Mouse (Mus musculus): ENCODE results near the gene Barx1. TPM values are rescaled to one million over a fixed set of nuclear protein-coding genes. Genes with fewer than 3 reads are reported as not detected.

Gene Barx1
- polyA plus RNA-seq, 1 experiment from 2014 or later = not detected

GRCm38 (mm10) chr13:48659254-48660220 is 3.3 kb upstream of the Barx1 start:
- ChIA-PET POLR2A (no interaction called here), CTCF (no interaction called here)
- DNase-seq (ENCODE audit: low read depth, low spot score) = no peak
- ATAC-seq = no peak
- no peak for TF ChIP-seq CTCF (IDR thresholded peaks at IDR 0.05)
- H3K27me3 ChIP-seq = peaks cover 42% of the 10 kb centered on the region
- in situ Hi-C loops (cut with MboI; ENCODE audit: low pct_unique_long_range_greater_than_20kb) = loop anchor here (10.0 kb wide), 1 partner anchor 365 kb away; no protein-coding TSS in a partner anchor

GRCm38 (mm10) chr13:48660221-48660734 is 2.5 kb upstream of the Barx1 start:
- TF ChIP-seq CTCF (IDR thresholded peaks at IDR 0.05) = no peak
- peaks cover 45% of the 10 kb centered on the region for H3K27me3 ChIP-seq
- DNase-seq (ENCODE audit: low read depth, low spot score) (no peak), ATAC-seq (no peak)
- ChIA-PET CTCF (no interaction called here), POLR2A (no interaction called here)
- in situ Hi-C loops (cut with MboI; ENCODE audit: low pct_unique_long_range_greater_than_20kb) = no loop called here

GRCm38 (mm10) chr13:48660741-48661140 is 2.1 kb upstream of the Barx1 start:
- CTCF ChIA-PET = no interaction called here
- DNase-seq (ENCODE audit: low read depth, low spot score) (no peak), ATAC-seq (no peak)
- POLR2A ChIA-PET = no interaction called here
- in situ Hi-C loops (cut with MboI; ENCODE audit: low pct_unique_long_range_greater_than_20kb) = no loop called here
- H3K27me3 ChIP-seq = peaks cover 49% of the 10 kb centered on the region
- TF ChIP-seq CTCF (IDR thresholded peaks at IDR 0.05) = no peak

GRCm38 (mm10) chr13:48661561-48661960 is 1.2 kb upstream of the Barx1 start:
- no peak for TF ChIP-seq CTCF (IDR thresholded peaks at IDR 0.05)
- in situ Hi-C loops (cut with MboI; ENCODE audit: low pct_unique_long_range_greater_than_20kb) = no loop called here
- no peak for ATAC-seq
- no peak for DNase-seq (ENCODE audit: low read depth, low spot score)
- peaks cover 55% of the 10 kb centered on the region for H3K27me3 ChIP-seq
- ChIA-PET CTCF (no interaction called here), POLR2A (interaction anchor here (0.6 kb wide), 2 partner anchors 17 to 491 kb away, joined by 3 to 5 read pairs; no protein-coding TSS in a partner anchor)

- in situ Hi-C loops (cut with MboI; ENCODE audit: low pct_unique_long_range_greater_than_20kb) = no loop called here
These were observed 601 bp downstream of the Barx1 start for GRCm38 (mm10) chr13:48663211-48663987.

GRCm38 (mm10) chr13:48663988-48664339 is 1.2 kb downstream of the Barx1 start:
- no peak for TF ChIP-seq CTCF (IDR thresholded peaks at IDR 0.05)
- DNase-seq (ENCODE audit: low read depth, low spot score) = no peak
- CTCF ChIA-PET = no interaction called here
- POLR2A ChIA-PET = no interaction called here
- ATAC-seq = no peak
- H3K27me3 ChIP-seq = peaks cover 45% of the 10 kb centered on the region
- in situ Hi-C loops (cut with MboI; ENCODE audit: low pct_unique_long_range_greater_than_20kb) = no loop called here

More at GRCm38 (mm10) chr13:48663211-48663987, 601 bp downstream of the Barx1 start:
- no peak for DNase-seq (ENCODE audit: low read depth, low spot score)
- ATAC-seq = no peak
- CTCF ChIA-PET = no interaction called here
- POLR2A ChIA-PET = no interaction called here
- peaks cover 46% of the 10 kb centered on the region for H3K27me3 ChIP-seq
- TF ChIP-seq CTCF (IDR thresholded peaks at IDR 0.05) = no peak

DNA sequence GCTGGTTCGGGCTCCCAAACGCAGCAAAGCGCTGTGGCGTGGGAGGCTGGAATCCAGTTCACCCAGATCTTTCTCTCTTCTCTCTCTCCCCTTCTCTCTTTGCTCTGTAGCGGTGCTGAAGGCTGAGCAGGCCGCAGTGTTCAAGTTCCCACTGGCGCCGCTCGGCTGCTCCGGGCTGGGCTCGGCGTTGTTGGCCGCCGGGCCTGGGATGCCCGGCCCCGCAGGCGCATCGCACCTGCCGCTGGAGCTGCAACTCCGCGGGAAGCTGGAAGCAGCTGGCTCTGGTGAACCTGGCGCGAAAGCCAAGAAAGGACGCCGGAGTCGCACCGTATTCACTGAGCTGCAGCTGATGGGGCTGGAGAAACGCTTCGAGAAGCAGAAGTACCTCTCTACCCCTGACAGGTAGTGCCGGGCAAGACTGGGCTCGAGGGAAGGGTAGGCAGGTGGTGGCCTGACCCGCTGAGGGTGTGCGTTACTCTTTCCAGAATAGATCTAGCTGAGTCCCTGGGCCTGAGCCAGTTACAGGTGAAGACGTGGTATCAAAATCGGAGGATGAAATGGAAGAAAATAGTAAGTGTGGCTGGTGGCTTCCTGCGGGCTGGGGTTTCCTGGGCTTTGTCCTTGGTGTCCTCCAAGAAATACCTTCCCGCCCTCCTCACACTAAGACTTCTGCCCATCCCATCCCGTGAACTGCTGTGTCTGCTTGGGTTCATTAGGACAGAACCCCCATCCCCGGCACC is 2.3 kb downstream of the Barx1 start:
- ChIA-PET CTCF (no interaction called here), POLR2A (interaction anchor here (0.6 kb wide), 1 partner anchor 78 kb away, joined by 6 read pairs; no protein-coding TSS in a partner anchor)
- DNase-seq (ENCODE audit: low read depth, low spot score) (no peak), ATAC-seq (no peak)
- in situ Hi-C loops (cut with MboI; ENCODE audit: low pct_unique_long_range_greater_than_20kb) = no loop called here
- H3K27me3 ChIP-seq = peaks cover 39% of the 10 kb centered on the region
- no peak for TF ChIP-seq CTCF (IDR thresholded peaks at IDR 0.05)

DNA sequence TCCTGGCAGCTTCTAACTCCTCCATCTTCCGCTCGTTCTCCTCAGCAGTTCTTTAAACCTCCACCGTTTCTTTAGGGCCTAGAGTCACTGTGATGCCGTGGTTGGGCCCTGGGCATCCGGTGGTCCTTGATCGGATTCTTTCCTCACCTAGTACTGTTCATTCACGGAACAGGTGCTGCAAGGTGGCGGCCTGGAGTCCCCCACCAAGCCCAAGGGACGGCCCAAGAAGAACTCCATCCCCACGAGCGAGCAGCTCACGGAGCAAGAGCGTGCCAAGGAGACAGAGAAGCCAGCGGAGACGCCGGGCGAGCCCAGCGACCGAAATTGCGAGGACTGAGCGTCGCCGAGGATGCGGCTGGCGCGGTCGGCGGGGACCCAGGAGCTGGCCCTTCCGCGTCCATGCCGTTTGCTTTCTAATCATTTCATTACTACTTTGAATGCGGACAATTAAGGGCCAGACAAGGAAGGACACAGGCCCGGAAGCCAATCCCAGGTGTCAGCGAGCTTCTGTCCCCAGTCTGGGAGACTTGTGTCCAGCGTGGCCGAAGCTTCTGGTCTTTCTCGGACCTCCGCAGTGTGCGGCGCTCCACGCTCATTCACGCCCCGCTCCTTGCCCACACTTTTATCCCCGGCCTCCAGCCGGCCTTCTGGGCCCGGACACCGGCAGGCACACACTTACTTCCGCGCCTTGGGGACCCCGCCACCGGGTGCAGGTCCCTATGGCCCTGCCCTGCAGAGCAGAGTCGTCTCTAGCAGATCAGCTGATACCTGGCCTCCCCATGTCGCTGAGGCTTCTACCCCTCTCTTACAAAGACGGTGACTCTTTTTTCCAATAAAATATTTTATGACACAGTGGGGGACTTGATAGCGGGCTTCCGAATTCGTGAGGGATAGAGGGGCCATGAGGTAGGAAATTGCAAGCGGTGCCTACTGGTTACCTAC is 3.1 kb downstream of the Barx1 start:
- ATAC-seq (no peak), DNase-seq (ENCODE audit: low read depth, low spot score) (no peak)
- peaks cover 38% of the 10 kb centered on the region for H3K27me3 ChIP-seq
- ChIA-PET POLR2A (no interaction called here), CTCF (no interaction called here)
- in situ Hi-C loops (cut with MboI; ENCODE audit: low pct_unique_long_range_greater_than_20kb) = no loop called here
- TF ChIP-seq CTCF (IDR thresholded peaks at IDR 0.05) = no peak

- ChIA-PET POLR2A (no interaction called here), CTCF (interaction anchor here (1.6 kb wide), 1 partner anchor 12 kb away, joined by 7 read pairs; no protein-coding TSS in a partner anchor)
- no peak for TF ChIP-seq CTCF (IDR thresholded peaks at IDR 0.05)
- H3K27me3 ChIP-seq = peaks cover 35% of the 10 kb centered on the region
- no peak for ATAC-seq
- in situ Hi-C loops (cut with MboI; ENCODE audit: low pct_unique_long_range_greater_than_20kb) = no loop called here
- DNase-seq (ENCODE audit: low read depth, low spot score) = no peak
These were observed 4.7 kb downstream of the Barx1 start for GRCm38 (mm10) chr13:48667461-48667860.

Data from Patski (cell line).